Mouse (Mus musculus): ENCODE data around the gene Mxi1.

Mxi1 gene

DNA sequence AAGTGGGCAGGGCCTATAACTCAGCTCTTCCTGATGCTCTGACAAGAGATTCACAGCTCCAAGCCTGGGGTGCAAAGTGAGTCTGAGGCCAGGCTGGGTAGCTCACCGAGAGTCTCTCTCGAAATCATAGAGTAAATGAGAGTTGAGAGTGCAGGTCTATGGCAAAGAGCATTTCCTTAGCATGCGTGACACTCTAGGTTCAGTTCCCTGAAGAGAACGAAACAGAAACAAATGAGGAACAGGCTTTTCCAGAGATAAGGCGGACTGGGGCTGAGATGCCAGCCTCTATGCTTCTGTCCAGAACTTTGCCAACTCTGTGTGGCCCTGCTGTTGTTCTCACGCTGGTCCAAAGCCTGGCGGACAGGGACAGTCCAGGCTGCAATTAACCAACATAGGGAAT is 6.9 kb upstream of the Mxi1 start:
- no peak for DNase-seq

DNA sequence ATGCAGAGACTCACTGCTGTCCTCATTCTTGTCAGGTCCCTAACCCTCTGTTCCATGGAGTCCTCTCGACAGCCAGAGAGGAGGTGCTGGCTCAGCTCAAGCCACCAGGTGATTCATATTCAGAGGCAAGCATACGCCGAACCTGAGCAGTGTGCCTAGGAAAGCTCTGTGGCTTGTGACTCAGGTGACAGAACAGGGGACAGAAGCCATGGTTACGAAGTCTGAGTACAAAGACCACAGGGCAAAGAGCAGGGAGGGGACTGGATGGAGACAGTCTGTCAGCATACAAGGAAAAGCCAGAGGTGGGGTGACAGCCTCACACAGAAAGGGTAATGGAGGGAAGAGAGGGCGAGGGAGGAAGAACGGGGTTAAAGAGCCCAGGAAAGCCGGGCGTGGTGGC is 4.7 kb upstream of the Mxi1 start:
- DNase-seq, result no peak

DNA sequence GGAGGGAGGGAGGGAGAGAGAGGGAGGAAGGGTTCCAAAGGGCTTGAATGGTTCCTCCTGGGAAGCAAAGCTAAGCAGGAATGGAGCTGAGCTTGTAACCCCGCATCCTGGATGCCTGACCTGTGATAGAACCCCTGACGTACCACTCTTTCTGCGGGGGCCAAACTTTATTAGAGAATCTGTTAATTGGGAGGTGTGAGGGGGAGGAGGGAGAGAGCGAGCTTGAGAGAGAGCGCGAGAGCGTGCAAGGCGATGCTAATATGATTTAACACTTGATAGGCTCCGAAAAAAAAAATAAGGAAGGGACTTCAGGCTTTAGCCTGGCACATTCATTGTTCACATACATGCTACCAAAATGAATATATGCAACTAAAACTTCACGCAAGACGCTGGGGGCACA is 3.6 kb upstream of the Mxi1 start:
- no peak for DNase-seq

DNA sequence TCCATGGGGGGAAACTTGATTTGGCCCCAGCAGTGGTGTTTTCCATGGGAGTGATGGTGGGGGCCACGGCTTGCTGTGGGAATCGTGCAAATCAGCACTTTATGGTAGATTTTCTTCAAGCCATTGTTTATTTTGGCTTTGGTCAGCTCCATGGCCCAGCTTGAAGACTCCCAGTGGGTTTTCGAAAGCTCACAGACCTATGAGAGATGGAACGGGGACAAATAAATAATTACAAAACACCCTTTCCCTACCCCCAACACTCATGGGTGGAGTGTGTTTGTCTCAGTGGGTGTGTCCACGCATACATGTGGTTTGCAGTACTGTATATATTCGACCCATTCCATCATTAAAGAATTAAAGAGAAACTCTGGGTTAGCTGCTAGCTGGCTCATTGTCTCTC is 3.1 kb upstream of the Mxi1 start:
- no peak for DNase-seq

DNA sequence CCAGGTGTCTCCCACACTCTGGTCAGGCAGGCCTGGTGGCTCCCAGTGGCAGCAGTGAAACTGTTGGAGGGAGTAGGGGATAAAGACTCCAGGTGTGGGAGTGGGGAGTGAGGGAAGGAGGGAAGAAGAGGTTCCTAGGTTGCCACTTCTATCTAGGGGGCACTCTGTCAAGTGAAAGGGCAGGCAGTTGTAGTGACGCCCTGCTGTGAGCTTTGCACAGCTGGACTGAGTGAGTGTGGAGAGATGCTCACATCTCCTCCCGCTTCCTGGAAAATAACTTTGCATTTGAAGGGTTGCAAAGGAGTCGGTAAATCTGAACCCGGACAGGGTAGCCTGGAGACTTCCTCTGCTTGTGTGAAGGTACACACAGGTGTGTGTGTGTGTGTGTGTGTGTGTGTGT is 687 bp upstream of the Mxi1 start:
- DNase-seq, result peak in 1 of 2 experiments; percentile 28

DNA sequence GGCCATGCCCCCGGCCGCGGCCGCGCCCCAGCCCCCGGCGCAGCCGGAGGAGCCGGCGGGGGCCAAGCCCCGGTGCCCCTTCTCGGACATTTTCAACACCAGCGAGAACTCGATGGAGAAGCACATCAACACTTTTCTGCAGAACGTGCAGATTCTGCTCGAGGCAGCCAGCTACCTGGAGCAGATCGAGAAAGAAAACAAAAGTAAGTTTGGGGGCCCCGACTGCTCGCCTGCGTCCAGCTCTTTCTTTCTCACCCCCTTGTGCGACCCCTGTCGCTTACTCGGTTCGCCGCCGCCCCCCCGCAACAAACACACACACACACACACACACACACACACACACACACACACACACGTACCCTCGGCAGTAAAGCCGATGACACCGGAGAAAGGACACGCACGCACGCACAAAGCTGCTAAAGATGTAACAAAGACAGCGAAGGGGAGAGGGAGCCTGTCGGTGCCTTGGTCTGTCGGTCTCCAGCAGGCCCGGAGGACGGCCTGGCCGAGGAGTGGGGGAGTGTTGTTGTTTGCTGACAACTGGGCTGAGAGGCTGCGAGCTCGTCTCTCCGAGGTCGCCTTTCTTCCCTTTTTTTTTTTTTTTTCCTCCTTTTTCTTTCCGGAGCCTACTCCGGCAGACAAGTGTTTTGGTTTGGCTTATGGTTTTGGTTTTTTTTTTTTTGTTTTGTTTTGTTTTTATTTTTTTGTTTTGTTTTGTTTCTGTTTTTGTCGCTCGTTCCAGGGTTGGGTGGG is 629 bp downstream of the Mxi1 start:
- DNase-seq, result peak; percentile 60 to 63

DNA sequence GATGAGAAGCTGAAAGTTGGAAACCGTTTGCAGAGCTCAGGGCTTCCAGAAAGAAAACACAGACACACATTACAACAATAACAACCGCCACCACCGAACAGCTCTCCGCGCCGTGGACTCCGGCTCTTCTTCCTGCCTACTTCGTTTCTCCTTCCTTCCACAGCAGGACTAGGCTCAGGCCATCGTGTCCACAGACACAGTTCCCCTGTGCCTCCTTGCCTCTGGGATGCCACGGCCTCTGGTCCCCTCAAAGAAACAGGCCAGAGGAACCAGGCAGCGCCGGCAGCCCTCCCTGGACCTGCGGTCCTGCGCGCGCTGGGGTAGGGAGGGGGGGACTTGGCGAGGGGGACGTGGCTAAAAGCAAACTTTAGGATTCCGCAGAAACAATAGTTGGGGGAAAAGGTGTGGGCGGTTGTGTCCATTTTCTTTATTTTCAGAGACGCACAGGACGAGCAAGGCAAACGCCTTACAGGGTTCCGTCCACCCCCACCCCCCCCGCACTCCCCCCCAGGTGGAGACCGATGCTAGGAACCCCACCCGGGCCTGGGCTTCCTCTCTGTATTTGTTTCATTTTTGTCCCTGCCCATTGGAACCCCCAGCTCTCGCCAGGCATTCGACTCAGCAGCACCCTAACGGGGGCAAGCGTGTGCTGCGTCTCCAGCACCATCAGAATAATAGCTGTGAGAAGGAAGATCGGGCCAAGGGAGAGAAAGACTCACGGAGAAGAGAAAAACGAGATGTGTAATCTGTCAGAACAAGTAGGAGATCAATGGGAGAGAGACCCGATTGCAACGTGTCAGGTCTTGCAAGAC is 1.4 kb downstream of the Mxi1 start:
- peak; percentile 49 to 65 for DNase-seq

DNA sequence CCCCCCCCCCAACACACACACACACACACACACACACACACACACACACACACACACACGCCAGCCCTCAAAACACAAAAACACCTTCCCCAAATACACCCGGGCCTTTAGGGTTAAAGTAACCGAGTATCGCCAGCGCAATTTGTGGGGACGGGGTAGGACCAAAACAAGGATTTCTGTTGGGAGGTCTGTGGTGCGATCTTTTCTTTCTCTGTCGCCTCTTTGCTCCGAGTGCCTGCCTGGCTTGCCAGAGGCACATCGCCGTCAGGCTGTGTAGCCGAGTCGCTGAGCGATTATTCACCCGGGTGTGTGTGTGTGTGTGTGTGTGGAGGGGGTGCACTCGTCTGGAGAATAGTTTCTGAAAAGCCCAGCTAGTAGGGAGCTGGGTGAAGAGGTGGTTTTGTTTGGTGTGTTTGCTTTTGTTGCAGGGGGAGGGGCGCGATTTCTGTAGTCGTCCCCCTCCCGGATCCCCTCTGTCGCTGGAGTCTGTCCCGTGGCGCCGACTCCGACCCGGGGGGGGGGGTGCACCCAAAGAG is 2.1 kb downstream of the Mxi1 start:
- DNase-seq, result peak; percentile 55 to 68

DNA sequence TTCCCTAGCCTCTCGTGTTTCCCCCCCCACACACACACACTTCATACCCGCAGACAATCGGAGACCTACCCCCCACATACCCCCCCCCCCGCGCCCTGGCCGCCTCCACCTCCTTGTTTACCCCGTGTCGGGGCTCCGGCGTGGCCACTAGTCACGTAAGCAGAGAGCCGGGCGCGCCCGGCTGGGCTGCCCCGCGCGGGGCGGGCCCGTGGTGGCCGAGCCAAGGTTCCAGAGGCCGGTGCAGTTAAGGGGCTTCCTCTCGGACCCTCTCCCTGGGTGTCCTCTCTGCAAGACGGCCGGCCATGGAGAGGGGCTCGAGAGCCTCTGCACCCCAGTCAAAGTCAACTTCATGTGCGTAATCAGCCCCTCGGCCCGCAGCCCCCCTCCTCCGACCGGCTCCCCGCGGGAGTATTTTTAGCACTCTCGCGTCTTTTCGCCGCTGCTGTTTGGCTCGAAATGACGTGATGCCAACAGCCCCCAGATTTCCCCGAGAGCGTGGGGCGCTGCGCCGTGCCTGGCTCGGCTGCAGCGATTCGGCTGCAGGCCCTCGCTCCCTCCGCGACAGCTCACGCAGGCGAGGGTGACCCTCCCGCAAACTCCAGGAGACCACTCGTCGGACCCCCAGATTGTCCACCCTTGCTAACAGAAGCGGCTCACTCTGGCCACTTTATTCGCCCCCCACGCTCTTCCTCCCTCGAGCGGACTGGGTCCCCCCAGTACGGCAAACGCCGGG is 2.8 kb downstream of the Mxi1 start:
- peak; percentile 71 to 76 for DNase-seq

DNA sequence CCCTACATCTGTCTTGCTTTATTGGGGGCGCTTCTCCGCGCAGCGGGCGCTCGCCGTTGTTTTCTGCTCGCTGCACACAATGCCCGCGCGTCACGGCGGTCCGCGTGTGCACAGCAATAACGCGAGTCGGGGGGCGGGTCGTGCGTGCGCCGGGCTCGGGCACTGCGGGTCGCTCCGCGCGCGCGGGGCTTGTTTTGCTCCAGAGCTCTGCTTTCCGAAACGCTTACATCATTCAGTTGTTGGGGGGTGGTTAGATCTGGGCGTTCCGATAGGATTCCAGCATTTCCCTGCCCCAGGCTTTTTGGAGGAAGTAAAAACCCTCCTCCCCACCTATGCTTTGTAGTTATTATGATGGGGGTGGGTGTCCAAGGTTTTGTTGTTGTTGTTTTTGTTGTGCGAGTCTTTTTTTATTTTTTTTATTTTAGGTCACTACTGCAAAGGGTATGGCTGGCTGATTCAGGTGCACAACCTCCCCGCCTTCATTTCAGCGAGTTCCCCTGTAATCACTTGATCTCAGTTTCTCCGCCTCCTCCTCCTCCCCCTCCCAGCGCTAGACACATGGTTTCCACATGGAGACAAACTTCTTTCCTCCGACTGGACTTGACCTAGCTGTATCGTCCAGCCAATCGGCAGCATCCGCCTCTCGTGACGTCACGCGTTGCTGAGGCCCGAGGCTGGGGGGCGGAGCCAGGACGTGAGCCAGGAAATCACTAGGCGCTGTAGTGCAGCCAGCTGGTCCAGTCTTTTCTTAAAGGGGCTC is 3.5 kb downstream of the Mxi1 start:
- peak; percentile 99 to 100 for DNase-seq

DNA sequence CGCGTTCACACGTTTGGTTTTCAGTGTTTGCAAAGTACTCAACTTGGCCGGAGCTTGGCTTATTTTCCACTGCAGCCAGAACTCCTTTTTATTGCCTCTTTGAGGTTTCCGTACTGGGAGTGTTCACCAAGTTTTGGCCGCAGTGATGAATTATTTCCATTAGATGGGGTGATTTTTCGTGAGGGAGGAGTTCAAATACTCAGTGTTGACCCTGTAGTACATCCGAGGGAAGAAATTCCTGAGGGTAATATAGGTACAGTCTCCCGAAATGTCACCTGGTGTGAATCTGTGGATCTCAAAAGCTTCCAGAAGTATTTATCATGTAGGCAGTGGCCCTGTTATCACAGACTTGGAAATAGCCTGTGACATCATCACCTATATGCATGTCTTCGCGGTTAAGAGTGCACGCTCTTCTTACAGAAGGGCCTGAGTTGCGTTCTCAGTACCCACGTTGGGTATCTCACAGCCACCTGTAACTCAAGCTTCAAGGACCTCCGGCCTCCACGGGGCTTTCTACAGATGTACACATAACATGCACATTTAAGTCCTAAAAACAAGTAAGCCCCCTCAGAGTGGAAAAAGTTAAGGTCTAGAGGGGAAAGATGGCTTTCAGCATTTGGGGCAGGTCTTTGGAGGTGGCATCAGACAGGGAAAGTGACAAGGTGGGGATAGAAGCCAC is 4.4 kb downstream of the Mxi1 start:
- no peak for DNase-seq

DNA sequence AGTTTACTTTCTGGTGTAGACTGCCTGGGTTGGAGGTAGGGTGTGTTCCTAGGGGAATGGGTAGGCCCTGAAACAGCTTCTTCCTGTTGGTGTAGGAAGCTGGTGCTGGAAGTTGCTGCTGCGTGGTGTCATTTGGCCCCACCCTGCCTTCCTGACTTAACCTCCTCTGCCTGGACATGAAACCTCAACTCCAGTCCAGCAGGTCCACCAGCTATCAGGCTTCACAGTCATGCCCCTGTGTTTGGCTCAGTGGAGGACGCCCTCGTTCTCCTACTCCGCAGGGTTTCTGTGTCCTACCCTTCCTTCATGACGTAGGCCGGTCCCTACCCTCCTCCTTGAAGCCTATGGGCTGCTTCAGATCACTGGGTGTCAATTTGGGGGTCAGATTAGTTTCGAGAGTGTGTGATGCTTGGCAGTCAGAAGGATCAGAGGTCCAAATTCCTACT is 4.9 kb downstream of the Mxi1 start:
- peak in 1 of 2 experiments; percentile 31 for DNase-seq

DNA sequence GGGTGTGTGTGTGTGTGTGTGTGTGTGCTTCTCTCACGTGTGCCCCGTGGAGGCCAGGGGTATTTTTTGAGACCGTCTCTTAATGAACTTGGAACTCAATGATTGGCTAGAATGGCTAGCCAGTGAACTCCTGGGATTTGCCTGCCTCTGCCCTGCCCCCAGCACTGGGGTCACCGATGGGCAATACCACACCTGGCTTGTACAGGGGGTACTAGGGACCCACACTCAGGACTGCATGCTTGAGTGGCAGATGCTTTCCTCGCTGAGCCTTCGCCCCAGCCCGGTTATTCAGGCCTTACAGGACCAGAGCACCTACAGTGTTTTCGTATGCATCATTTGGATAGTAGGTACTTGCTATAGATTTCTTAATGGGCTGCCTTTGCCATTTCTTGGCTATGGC is 5.8 kb downstream of the Mxi1 start:
- DNase-seq, result peak in 1 of 2 experiments; percentile 10

DNA sequence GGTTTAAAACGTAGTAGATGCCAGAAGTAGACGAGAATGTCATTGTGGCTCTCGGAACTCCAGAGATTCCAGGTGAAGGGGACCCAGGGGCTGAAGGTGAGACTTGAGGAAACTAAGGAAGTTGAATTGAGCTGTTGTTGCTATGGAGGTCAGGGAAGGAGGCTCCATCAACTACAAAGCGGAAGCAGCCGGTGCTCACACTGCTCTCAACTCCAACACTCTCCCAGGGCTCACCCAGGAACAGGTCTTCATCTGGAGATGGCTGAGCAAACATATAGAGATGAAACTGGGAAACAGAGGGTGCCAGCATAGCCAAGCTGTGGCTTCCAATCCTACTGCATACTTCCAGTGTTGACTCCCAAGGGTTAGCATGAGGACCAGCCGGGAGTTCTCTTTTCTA is 6.6 kb downstream of the Mxi1 start:
- DNase-seq, result peak in 1 of 2 experiments; percentile 11

DNA sequence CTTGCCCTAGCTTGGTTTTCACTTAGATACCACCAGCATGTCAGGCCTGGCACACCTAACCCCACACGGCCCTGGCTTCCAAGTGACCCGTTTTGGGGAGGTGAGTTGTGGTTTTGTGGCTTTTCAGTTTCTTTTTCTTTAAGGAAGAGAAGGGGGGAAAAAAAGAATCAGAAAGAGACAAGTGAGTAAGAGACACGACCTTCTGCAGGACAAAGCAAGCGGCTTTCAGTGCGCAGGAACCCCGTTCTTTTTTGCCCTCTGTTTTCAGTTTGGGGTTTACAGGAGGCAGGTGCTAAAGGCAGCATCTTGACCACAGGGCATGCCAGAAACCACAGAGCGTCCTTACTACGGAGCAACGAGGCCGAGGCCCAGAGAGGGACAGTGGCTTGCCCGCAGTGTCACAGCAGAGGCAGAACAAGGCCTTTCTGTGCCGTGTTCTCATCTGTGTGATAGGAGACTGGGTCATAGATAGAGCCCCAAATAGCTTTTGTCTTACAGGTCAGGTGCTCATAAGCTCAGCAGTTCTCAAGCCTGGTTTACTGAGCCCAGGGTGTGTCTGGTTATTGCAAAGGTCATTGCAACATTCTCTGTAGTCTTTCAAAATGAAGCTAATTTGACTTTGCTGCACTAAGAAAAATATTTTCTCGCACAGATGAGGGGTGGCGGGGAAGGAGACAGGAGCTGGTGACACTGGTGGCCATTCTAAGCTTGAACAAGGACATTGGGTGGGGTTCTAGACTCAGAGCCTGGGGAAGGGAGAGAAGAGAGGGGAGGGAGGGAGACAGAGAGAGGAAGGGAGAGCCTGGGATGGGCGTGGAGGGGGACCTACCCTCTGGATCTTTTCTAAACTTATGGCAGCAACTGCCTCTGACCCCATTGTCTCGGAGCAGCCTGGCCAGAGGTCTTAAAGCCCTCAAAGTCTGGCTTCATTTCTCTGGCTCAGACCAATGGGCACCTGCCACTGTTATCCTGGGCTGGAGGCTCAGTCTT is 8.1 kb downstream of the Mxi1 start:
- peak in 1 of 2 experiments; percentile 29 for DNase-seq

DNA sequence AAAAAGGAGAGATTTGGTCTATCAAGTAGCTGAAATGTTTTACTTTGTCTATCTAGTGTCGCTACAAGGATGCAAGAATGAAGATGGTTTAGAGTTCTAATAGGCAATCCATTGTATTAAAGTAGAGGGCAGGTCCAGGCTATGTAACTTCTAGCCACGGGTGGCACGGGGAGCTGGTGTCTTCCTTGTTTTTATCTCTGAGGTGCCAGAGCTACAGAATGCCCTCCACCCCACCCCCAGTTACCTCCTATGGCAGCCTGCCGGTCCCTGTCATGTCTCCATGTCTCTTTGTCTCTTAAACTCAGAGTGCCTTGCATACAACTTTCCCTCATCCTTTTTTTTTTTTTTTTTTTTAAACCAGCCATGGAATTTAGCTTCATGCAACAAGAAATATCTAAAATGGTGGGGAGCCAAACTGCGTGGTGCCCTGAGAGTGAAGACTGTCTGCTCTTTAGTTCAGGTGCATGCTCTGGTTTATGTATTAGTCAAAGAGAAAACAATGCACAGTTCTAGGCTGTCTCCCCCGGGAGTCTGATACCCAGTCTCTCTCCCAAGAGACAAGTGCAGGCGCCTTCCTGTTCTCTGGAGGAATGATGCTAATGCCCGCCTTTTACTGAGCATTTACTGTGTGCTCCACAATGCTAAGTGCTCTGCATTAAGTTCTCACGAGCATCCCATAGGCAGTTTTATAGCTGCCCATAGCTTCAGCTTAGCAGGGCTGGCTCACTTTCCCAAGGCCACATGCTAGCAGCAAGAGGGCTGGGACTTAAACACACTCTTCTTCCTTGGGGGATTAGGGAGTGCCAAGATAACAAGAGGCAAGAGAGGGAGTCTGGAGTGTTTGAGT is 10.2 kb downstream of the Mxi1 start:
- DNase-seq, result peak in 1 of 2 experiments; percentile 11

DNA sequence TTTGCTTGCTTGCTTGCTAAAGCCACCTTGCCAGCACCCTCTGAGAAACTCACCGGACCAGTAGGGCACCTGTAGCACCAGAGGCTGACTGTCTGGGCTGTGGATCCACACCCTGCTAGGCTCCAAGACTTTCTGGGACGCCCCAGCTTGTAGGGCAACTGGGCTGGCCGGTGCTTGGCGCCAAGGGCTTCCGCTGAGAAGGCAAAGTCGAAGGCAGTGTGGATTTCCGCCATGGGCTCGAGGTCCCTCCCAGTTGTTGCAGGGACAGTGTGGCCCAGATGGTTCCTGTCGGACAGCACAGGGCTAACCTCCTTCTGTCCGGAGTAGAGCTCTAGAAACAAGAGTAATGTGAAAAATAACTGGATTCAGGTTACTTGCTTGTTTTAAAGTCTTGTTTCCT is 11.0 kb downstream of the Mxi1 start:
- DNase-seq, result peak in 1 of 2 experiments; percentile 42

DNA sequence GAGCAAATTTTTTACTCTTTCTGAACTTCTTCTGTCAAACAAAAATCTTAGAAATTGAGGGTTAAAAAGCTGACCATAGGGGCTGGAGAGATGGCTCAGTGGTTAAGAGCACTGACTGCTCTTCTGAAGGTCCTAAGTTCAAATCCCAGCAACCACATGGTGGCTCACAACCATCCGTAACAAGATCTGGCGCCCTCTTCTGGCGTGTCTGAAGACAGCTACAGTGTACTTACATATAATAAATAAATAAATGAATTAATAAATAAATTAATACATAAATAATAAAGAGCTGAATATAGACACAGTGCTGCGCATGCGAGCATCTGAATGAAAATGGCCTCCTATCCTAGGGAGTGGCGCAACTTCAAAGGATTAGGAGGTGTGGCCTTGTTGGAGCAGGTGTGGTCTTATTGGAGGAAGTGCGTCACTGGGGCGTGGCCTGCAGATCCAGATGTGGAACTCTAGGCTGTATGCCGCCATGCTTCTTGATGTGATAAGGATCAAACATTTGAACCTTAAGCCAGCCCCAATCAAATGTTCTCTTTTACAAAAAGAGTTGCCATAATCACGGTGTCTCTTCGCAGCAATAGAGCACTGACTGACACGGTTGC is 12.2 kb downstream of the Mxi1 start:
- peak in 1 of 2 experiments; percentile 23 for DNase-seq

DNA sequence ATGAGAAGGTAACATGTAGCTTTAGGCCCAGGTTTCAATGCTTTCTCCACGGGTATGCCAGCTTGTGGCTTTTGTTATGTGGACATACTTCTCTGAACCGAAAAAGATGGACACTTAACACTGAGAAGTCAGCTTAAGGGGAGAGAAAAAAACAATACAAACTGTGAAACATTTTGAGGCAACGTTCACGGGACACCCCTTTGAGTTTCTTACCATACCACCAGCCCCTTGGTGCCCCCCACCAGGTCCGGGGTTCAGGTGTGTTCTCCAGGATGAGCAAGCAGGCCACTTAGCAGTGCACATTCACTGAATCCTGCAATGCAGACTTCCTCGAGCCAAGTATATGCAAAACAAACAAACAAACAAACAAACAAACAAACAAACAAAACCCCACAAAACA is 14.5 kb downstream of the Mxi1 start:
- DNase-seq, result peak in 1 of 2 experiments; percentile 44

Measured in cerebellum, adult 18-20 months (tissue).